Mouse (Mus musculus): ENCODE results near the gene Abtb2. TPM values are rescaled to one million over a fixed set of nuclear protein-coding genes. Genes with fewer than 3 reads are reported as not detected.

Abtb2 gene
- total and polyA plus RNA-seq, 3 experiments, result 0.12 to 0.13 TPM; not detected in 1

DNA sequence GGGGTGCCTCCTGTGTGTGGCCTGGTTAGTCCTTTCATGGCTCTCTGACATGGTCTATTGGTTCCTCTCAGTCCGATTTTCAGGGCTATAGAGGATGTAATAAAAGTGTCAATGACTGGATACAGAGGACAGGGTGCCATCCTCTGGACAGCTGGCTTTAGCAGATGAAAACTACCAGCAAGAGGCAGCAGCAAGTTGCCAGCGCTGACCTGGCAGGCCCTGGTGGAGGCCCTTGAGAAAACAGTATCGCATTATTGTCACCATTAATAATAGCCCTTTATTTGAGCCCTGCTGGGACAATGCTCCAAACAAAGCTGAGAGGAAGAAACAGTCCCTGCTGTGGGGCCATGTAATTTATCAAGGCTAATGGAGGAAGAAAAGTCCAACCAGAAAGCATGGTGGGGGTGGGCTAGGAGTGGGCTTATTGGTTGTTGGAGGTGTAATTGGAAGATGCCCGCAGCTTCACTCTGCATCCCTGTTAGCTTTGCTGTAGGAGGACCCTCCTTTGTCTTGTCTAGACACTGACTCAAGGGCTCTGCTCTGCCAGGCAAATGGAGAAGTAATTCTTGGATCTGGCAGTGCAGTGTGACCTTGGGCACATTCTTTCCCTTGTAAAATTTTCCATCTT is 77.6 kb downstream of the Abtb2 start:
- H3K9ac ChIP-seq (ENCODE audit: control insufficient read depth, low read depth, low read length, poor library complexity, severe bottlenecking), result no peak overlapping the region
- H3K9me3 ChIP-seq (replicated peaks; ENCODE audit: insufficient read depth, low read length), result no peaks in the 10 kb centered on the region
- H3K36me3 ChIP-seq (ENCODE audit: control insufficient read depth in 1 of 2, insufficient read depth in 2 of 2, low read length in 2 of 2), result no peaks in the 10 kb centered on the region
- H3K27me3 ChIP-seq (ENCODE audit: control insufficient read depth in 1 of 2, insufficient read depth in 2 of 2, low read length in 2 of 2), result peaks cover 12 to 17% of the 10 kb centered on the region in 2 experiments
- no peak overlapping the region for H3K4me3 ChIP-seq (ENCODE audit: control insufficient read depth in 1 of 2, insufficient read depth in 1 of 2, low read depth in 2 of 2, low read length in 2 of 2)
- H3K27ac ChIP-seq (ENCODE audit: control insufficient read depth, low read depth, low read length), result no peak overlapping the region
- no peak for DNase-seq (ENCODE audit: low read depth, low spot score)
- H3K79me2 ChIP-seq (ENCODE audit: control insufficient read depth, insufficient read depth, low read length, poor library complexity), result no peaks in the 10 kb centered on the region
- no peak for TF ChIP-seq MXI1 (IDR thresholded peaks at IDR 0.05; ENCODE audit: low read depth, low read length)
- no peak for TF ChIP-seq KAT2A (conservative IDR thresholded peaks at IDR 0.05; ENCODE audit: low read depth, low read length)
- TF ChIP-seq NRF1 (IDR thresholded peaks at IDR 0.05; ENCODE audit: insufficient read depth, low read depth, low read length, poor library complexity, severe bottlenecking), result no peak
- no peak for TF ChIP-seq ZKSCAN1 (IDR thresholded peaks at IDR 0.05; ENCODE audit: low read depth, low read length)
- no peak for TF ChIP-seq CTCF (IDR thresholded peaks at IDR 0.05 in 2 of 3, conservative IDR thresholded peaks at IDR 0.05 in 1 of 3; ENCODE audit: control insufficient read depth in 1 of 3, insufficient read depth in 1 of 3, low read depth in 2 of 3, low read length in 3 of 3, poor library complexity in 1 of 3, severe bottlenecking in 1 of 3)
- no peak for TF ChIP-seq MAX (IDR thresholded peaks at IDR 0.05; ENCODE audit: low read length)
- TF ChIP-seq ETS1 (IDR thresholded peaks at IDR 0.05; ENCODE audit: low read depth, low read length), result no peak
- no peak for TF ChIP-seq GABPA (IDR thresholded peaks at IDR 0.05; ENCODE audit: low read depth, low read length)
- H3K4me1 ChIP-seq (ENCODE audit: control insufficient read depth in 1 of 2, insufficient read depth in 2 of 2, low read length in 2 of 2), result no peaks in the 10 kb centered on the region

DNA sequence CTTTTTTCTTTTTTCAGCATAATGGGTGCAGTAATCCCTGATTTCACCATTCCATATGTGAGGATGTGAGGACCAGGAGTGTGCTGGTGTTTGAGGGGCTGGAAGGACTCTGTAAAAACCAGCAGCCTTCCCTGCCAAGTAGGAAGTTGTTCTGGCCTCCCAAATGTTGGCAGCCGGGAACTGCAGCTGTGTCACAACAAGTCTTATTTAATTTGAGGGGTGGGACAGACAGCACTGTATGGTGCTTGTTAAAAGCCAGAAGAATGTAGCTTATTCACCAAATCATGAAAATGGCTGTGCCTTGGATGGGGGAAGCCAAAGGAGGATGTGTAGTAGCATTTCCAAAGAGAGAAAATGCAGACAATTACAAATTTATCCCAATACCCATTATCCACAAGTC is 78.3 kb downstream of the Abtb2 start:
- Histone ChIP-seq H3K9me3 (replicated peaks; ENCODE audit: insufficient read depth, low read length) (no peaks in the 10 kb centered on the region), H3K27ac (ENCODE audit: control insufficient read depth, low read depth, low read length) (no peak overlapping the region), H3K79me2 (ENCODE audit: control insufficient read depth, insufficient read depth, low read length, poor library complexity) (no peaks in the 10 kb centered on the region), H3K27me3 (ENCODE audit: control insufficient read depth in 1 of 2, insufficient read depth in 2 of 2, low read length in 2 of 2) (peaks cover 12 to 21% of the 10 kb centered on the region in 2 experiments), H3K4me1 (ENCODE audit: control insufficient read depth in 1 of 2, insufficient read depth in 2 of 2, low read length in 2 of 2) (no peaks in the 10 kb centered on the region), H3K9ac (ENCODE audit: control insufficient read depth, low read depth, low read length, poor library complexity, severe bottlenecking) (no peak overlapping the region), H3K4me3 (ENCODE audit: control insufficient read depth in 1 of 2, insufficient read depth in 1 of 2, low read depth in 2 of 2, low read length in 2 of 2) (no peak overlapping the region), H3K36me3 (ENCODE audit: control insufficient read depth in 1 of 2, insufficient read depth in 2 of 2, low read length in 2 of 2) (no peaks in the 10 kb centered on the region)
- DNase-seq (ENCODE audit: low read depth, low spot score), result no peak
- no peak for TF ChIP-seq TCF12 (IDR thresholded peaks at IDR 0.05; ENCODE audit: low read depth, low read length)
- no peak for TF ChIP-seq ZNF384 (IDR thresholded peaks at IDR 0.05; ENCODE audit: low read depth, low read length)
- TF ChIP-seq ZKSCAN1 (IDR thresholded peaks at IDR 0.05; ENCODE audit: low read depth, low read length), result no peak
- no peak for TF ChIP-seq MYB (IDR thresholded peaks at IDR 0.05; ENCODE audit: low read depth, low read length)
- TF ChIP-seq SIN3A (IDR thresholded peaks at IDR 0.05; ENCODE audit: low read length), result no peak
- TF ChIP-seq NRF1 (IDR thresholded peaks at IDR 0.05; ENCODE audit: insufficient read depth, low read depth, low read length, poor library complexity, severe bottlenecking), result no peak
- no peak for TF ChIP-seq KAT2A (conservative IDR thresholded peaks at IDR 0.05; ENCODE audit: low read depth, low read length)
- TF ChIP-seq MYC (IDR thresholded peaks at IDR 0.05; ENCODE audit: low read depth, low read length), result no peak
- no peak for TF ChIP-seq CTCF (IDR thresholded peaks at IDR 0.05 in 2 of 3, conservative IDR thresholded peaks at IDR 0.05 in 1 of 3; ENCODE audit: control insufficient read depth in 1 of 3, insufficient read depth in 1 of 3, low read depth in 2 of 3, low read length in 3 of 3, poor library complexity in 1 of 3, severe bottlenecking in 1 of 3)

Data from MEL (cell line).